Mouse (Mus musculus) MEL (cell line): ENCODE measurements around the gene Snap47.

Source experiments
- HCFC1 ChIP-seq: IDR thresholded peaks from 2 replicates; pipeline ENCODE4 v1.6.1; 2012; ENCODE audit warnings: low read depth, mild to moderate bottlenecking, inconsistent platforms, low read length, improper control_type of control experiment, moderate library complexity
- MAX ChIP-seq: IDR thresholded peaks from 2 replicates; pipeline ENCODE4 v1.6.1; 2011; ENCODE audit warnings: low read length, improper control_type of control experiment
- POLR2A ChIP-seq, 2 experiments: IDR thresholded peaks; 2 replicates each; pipeline ENCODE4 v1.6.1; 2011 to 2012; ENCODE audit warnings: low read length in 2 of 2, mild to moderate bottlenecking in 2 of 2, control low read depth in 1 of 2, improper control_type of control experiment in 1 of 2, low read depth in 1 of 2, moderate library complexity in 1 of 2; ENCODE audit not compliant: control insufficient read depth in 1 of 2, insufficient read depth in 1 of 2, poor library complexity in 1 of 2
- POLR2AphosphoS5 ChIP-seq: IDR thresholded peaks from 2 replicates; pipeline ENCODE4 v1.6.1; 2012; ENCODE audit warnings: low read depth, borderline replicate concordance, mild to moderate bottlenecking, inconsistent platforms, low read length, moderate library complexity, mixed read lengths
- SIN3A ChIP-seq: IDR thresholded peaks from 2 replicates; pipeline ENCODE4 v1.6.1; 2012; ENCODE audit warnings: low read length, improper control_type of control experiment, inconsistent platforms
- TAL1 ChIP-seq: IDR thresholded peaks from 2 replicates; pipeline ENCODE4 v1.6.1; 2012; ENCODE audit warnings: mild to moderate bottlenecking, inconsistent platforms, low read length, moderate library complexity, mixed read lengths
- TBP ChIP-seq: IDR thresholded peaks from 2 replicates; pipeline ENCODE4 v1.8.0; 2011; ENCODE audit warnings: low read depth, low read length, improper control_type of control experiment
- UBTF ChIP-seq: IDR thresholded peaks from 2 replicates; pipeline ENCODE4 v1.6.1; 2012; ENCODE audit warnings: low read depth, mild to moderate bottlenecking, inconsistent platforms, low read length, improper control_type of control experiment, moderate library complexity, borderline replicate concordance; ENCODE audit not compliant: insufficient read depth
- USF1 ChIP-seq: IDR thresholded peaks from 2 replicates; pipeline ENCODE4 v1.6.1; 2014; ENCODE audit warnings: low read depth, mild to moderate bottlenecking, inconsistent platforms, low read length, improper control_type of control experiment, moderate library complexity

- peak; percentile 61 for TF ChIP-seq MAX
- TF ChIP-seq POLR2A (IDR thresholded peaks at IDR 0.05; ENCODE audit: control insufficient read depth in 1 of 2, insufficient read depth in 1 of 2, low read depth in 1 of 2, low read length in 2 of 2, poor library complexity in 1 of 2) = peak in 1 of 2 experiments; percentile 67; a peak in 1 of 4 replicates
- no peak for TF ChIP-seq POLR2AphosphoS5
- no peak for TF ChIP-seq TAL1
- no peak for TF ChIP-seq HCFC1
- no peak for TF ChIP-seq UBTF
- TF ChIP-seq TBP = no peak
- TF ChIP-seq USF1 = no peak
- TF ChIP-seq SIN3A = no peak
Measured at GRCm38 (mm10) chr11:59450230-59450771, 685 bp downstream of the Snap47 start.
